Mouse (Mus musculus): ENCODE data around the gene Nid1. TPM values are rescaled to one million over a fixed set of nuclear protein-coding genes. Genes with fewer than 3 reads are reported as not detected.
"Not testable (repeated sequence)": the region's sequence is repeated elsewhere in the genome, so short reads cannot be mapped to it uniquely, and the experiment has no call there.

Gene Nid1
- total RNA-seq (2017): 1.8 to 8.3 TPM (median 3.0 TPM) in 3 replicates

GRCm38 (mm10) chr13:13437460-13438015 lies at the start of gene Nid1:
Nid1 (plus strand) TSS chr13:13437551.
- not testable (repeated sequence) for ATAC-seq (replicated peaks; ENCODE audit: insufficient number of reproducible peaks, low FRiP score, low TSS enrichment, poor library complexity, severe bottlenecking)

GRCm38 (mm10) chr13:13393228-13394095 lies 43.9 kb upstream of the Nid1 start, which contains the start of gene Gpr137b:
Gpr137b (minus strand) TSS chr13:13394014.
- peak; percentile 62 for ATAC-seq (replicated peaks; ENCODE audit: insufficient number of reproducible peaks, low FRiP score, low TSS enrichment, poor library complexity, severe bottlenecking)

- ATAC-seq (replicated peaks; ENCODE audit: insufficient number of reproducible peaks, low FRiP score, low TSS enrichment, poor library complexity, severe bottlenecking): peak; percentile 20; the same call in 1 of the 2 replicates
Measured at GRCm38 (mm10) chr13:13394096-13394395, 43.3 kb upstream of the Nid1 start.

- not testable (repeated sequence) for ATAC-seq (replicated peaks; ENCODE audit: insufficient number of reproducible peaks, low FRiP score, low TSS enrichment, poor library complexity, severe bottlenecking)
Measured at GRCm38 (mm10) chr13:13400851-13401250, 36.5 kb upstream of the Nid1 start.

GRCm38 (mm10) chr13:13402818-13403217 lies 34.5 kb upstream of the Nid1 start:
- not testable (repeated sequence) for ATAC-seq (replicated peaks; ENCODE audit: insufficient number of reproducible peaks, low FRiP score, low TSS enrichment, poor library complexity, severe bottlenecking)

GRCm38 (mm10) chr13:13403366-13403765 lies 34.0 kb upstream of the Nid1 start:
- not testable (repeated sequence) for ATAC-seq (replicated peaks; ENCODE audit: insufficient number of reproducible peaks, low FRiP score, low TSS enrichment, poor library complexity, severe bottlenecking)

GRCm38 (mm10) chr13:13403839-13404238 lies 33.5 kb upstream of the Nid1 start:
- ATAC-seq (replicated peaks; ENCODE audit: insufficient number of reproducible peaks, low FRiP score, low TSS enrichment, poor library complexity, severe bottlenecking): peak; percentile 82

GRCm38 (mm10) chr13:13404517-13405155 lies 32.7 kb upstream of the Nid1 start:
- ATAC-seq (replicated peaks; ENCODE audit: insufficient number of reproducible peaks, low FRiP score, low TSS enrichment, poor library complexity, severe bottlenecking): not testable (repeated sequence)

- ATAC-seq (replicated peaks; ENCODE audit: insufficient number of reproducible peaks, low FRiP score, low TSS enrichment, poor library complexity, severe bottlenecking): not testable (repeated sequence)
Measured at GRCm38 (mm10) chr13:13405511-13405910, 31.8 kb upstream of the Nid1 start.

GRCm38 (mm10) chr13:13414206-13414605 lies 23.1 kb upstream of the Nid1 start:
- no peak for ATAC-seq (replicated peaks; ENCODE audit: insufficient number of reproducible peaks, low FRiP score, low TSS enrichment, poor library complexity, severe bottlenecking)

- ATAC-seq (replicated peaks; ENCODE audit: insufficient number of reproducible peaks, low FRiP score, low TSS enrichment, poor library complexity, severe bottlenecking): not testable (repeated sequence)
Measured at GRCm38 (mm10) chr13:13415120-13416006, 22.0 kb upstream of the Nid1 start.

- ATAC-seq (replicated peaks; ENCODE audit: insufficient number of reproducible peaks, low FRiP score, low TSS enrichment, poor library complexity, severe bottlenecking): not testable (repeated sequence)
Measured at GRCm38 (mm10) chr13:13416007-13416337, 21.4 kb upstream of the Nid1 start.

GRCm38 (mm10) chr13:13418859-13419258 lies 18.5 kb upstream of the Nid1 start:
- not testable (repeated sequence) for ATAC-seq (replicated peaks; ENCODE audit: insufficient number of reproducible peaks, low FRiP score, low TSS enrichment, poor library complexity, severe bottlenecking)

GRCm38 (mm10) chr13:13423301-13423700 lies 14.1 kb upstream of the Nid1 start:
- not testable (repeated sequence) for ATAC-seq (replicated peaks; ENCODE audit: insufficient number of reproducible peaks, low FRiP score, low TSS enrichment, poor library complexity, severe bottlenecking)

- not testable (repeated sequence) for ATAC-seq (replicated peaks; ENCODE audit: insufficient number of reproducible peaks, low FRiP score, low TSS enrichment, poor library complexity, severe bottlenecking)
Measured at GRCm38 (mm10) chr13:13436161-13436560, 1.2 kb upstream of the Nid1 start.

- not testable (repeated sequence) for ATAC-seq (replicated peaks; ENCODE audit: insufficient number of reproducible peaks, low FRiP score, low TSS enrichment, poor library complexity, severe bottlenecking)
Measured at GRCm38 (mm10) chr13:13438112-13438953, 982 bp downstream of the Nid1 start.

- ATAC-seq (replicated peaks; ENCODE audit: insufficient number of reproducible peaks, low FRiP score, low TSS enrichment, poor library complexity, severe bottlenecking): not testable (repeated sequence)
Measured at GRCm38 (mm10) chr13:13445601-13446000, 8.2 kb downstream of the Nid1 start.
